Mouse (Mus musculus) hindbrain, embryonic 14.5 days (tissue): Measurements from ENCODE around the gene Cacul1. TPM values are rescaled to one million over a fixed set of nuclear protein-coding genes. Genes with fewer than 3 reads are reported as not detected.

Experiments
- ATAC-seq: fragments of 200-750 bp; cut with Nextera tagmentation; 2 replicates; pipeline ENCODE4 v1.8.0; 2017; ENCODE audit warnings: moderate number of reproducible peaks, mild to moderate bottlenecking, moderate TSS enrichment, moderate library complexity; ENCODE audit not compliant: low FRiP score
- DNase-seq: peaks from one replicate; pipeline ENCODE4 v3.0.0-alpha.2; 2015; ENCODE audit warnings: low spot score
- H3K27ac ChIP-seq: fragments of 300-500 bp; sonication (generic); 2 replicates; pipeline ENCODE4 v1.5.1; 2014; ENCODE audit warnings: mild to moderate bottlenecking, moderate library complexity
- H3K27me3 ChIP-seq: fragments of 300-500 bp; sonication (generic); 2 replicates; pipeline ENCODE4 v1.6.1; 2014; ENCODE audit warnings: mild to moderate bottlenecking, low read length, mixed read lengths; ENCODE audit not compliant: control insufficient read depth, insufficient read depth
- H3K36me3 ChIP-seq: fragments of 300-500 bp; sonication (generic); replicated peaks from 2 replicates; pipeline ENCODE4 v1.6.1; 2014; ENCODE audit not compliant: control insufficient read depth, insufficient read depth
- H3K4me1 ChIP-seq: fragments of 300-500 bp; sonication (generic); replicated peaks from 2 replicates; pipeline ENCODE4 v1.6.1; 2014; ENCODE audit warnings: antibody characterized with exemption, low read length, mixed read lengths; ENCODE audit not compliant: control insufficient read depth, insufficient read depth
- H3K4me2 ChIP-seq: fragments of 300-500 bp; sonication (generic); replicated peaks from 2 replicates; pipeline ENCODE4 v1.6.1; 2014; ENCODE audit warnings: mild to moderate bottlenecking, moderate library complexity
- H3K4me3 ChIP-seq: fragments of 300-500 bp; sonication (generic); replicated peaks from 2 replicates; pipeline ENCODE4 v1.5.1; 2014; ENCODE audit warnings: mild to moderate bottlenecking, low read length
- H3K9ac ChIP-seq: fragments of 300-500 bp; sonication (generic); 2 replicates; pipeline ENCODE4 v1.6.1; 2014
- H3K9me3 ChIP-seq: fragments of 300-500 bp; sonication (generic); 2 replicates; pipeline ENCODE4 v1.6.1; 2016; ENCODE audit warnings: low read length; ENCODE audit not compliant: control insufficient read depth
- WGBS: fragments of 180-500 bp; shearing (Covaris S2); extraction: QIAGEN DNeasy Blood & Tissue Kit; methylation state at CpG from one replicate; pipeline ENCODE4 v1.1.7; 2014; 5-methylcytosine and 5-hydroxymethylcytosine counted together
- microRNA-seq: library from miRNA; unstranded; fragments of <30 nt; microRNA quantifications from one replicate; pipeline ENCODE4, GENCODE M21; 2016
- polyA plus RNA-seq: library from polyadenylated mRNA; unstranded; fragments of >200 nt; fragmentation: Nextera tagmentation; extraction: Ambion mirVana; gene quantifications from 2 replicates; pipeline ENCODE4 v1.2.1, GENCODE M21; 2014

The Cacul1 gene
- polyA plus RNA-seq, 1 experiment from 2014 or later = 27.3 TPM

DNA sequence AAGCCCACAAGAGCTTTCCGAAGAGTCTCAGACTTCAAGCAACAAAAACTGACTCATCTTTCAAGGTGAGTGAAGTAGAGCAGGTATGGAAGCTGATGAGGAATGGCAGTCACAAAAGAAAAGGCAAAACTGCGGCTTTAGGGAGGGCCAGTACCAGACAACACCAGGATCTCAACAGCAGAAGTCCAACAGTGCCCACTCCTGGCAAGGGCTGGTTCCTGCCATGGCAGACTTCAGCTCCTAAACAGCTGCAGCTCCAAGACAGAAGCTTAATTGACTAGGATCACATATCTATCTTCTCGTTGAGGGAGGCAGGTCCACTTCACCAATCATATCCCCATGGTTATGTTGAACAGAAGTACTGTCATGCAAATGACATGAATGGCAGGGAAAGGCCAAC lies 67.4 kb downstream of the Cacul1 start:
- no peaks in the 10 kb centered on the region for H3K27me3 ChIP-seq
- DNase-seq = no peak
- 52% methylated on average over 3 of the region's 3 CpGs for WGBS

DNA sequence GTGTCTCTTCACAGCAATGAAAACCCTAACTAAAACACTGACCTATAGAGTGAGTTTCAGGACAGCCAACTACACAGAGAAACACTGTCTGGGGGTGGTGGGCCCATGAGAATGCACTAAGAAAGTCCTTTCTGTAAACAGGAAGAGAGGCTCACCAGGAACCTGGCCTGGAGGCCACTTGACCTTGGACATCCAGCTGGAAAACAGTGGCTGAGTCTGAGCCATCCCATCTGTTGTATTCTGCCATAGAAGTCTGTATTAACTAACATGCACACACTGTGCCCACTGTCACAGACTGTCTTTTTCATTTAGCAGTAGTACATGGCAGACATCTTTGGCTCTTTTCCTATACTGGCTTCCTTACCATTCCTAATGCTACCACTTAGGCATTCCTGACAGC lies 80.6 kb downstream of the Cacul1 start:
- H3K27me3 ChIP-seq = no peaks in the 10 kb centered on the region
- H3K4me3 ChIP-seq = no peak overlapping the region
- H3K9me3 ChIP-seq = no peaks in the 10 kb centered on the region
- no peak overlapping the region for H3K4me2 ChIP-seq
- no peak for ATAC-seq
- no peaks in the 10 kb centered on the region for H3K36me3 ChIP-seq
- no peak overlapping the region for H3K9ac ChIP-seq
- no peak for DNase-seq
- no peaks in the 10 kb centered on the region for H3K4me1 ChIP-seq
- no peak overlapping the region for H3K27ac ChIP-seq

More for the DNA sequence above, 67.4 kb downstream of the Cacul1 start:
- no peaks in the 10 kb centered on the region for H3K9me3 ChIP-seq
- H3K27ac ChIP-seq = no peak overlapping the region
- no peaks in the 10 kb centered on the region for H3K36me3 ChIP-seq
- H3K4me3 ChIP-seq = no peak overlapping the region
- no peak for ATAC-seq
- no peak overlapping the region for H3K9ac ChIP-seq
- no peak overlapping the region for H3K4me2 ChIP-seq
- H3K4me1 ChIP-seq = no peaks in the 10 kb centered on the region

GRCm38 (mm10) chr19:60497171-60497570 lies 83.7 kb downstream of the Cacul1 start:
- no peaks in the 10 kb centered on the region for H3K4me1 ChIP-seq
- no peak overlapping the region for H3K27ac ChIP-seq
- H3K9ac ChIP-seq = no peak overlapping the region
- no peaks in the 10 kb centered on the region for H3K9me3 ChIP-seq
- no peaks in the 10 kb centered on the region for H3K27me3 ChIP-seq
- H3K4me2 ChIP-seq = no peak overlapping the region
- DNase-seq = no peak
- no peaks in the 10 kb centered on the region for H3K36me3 ChIP-seq
- H3K4me3 ChIP-seq = no peak overlapping the region
- WGBS = 73% methylated on average over 4 of the region's 4 CpGs
- ATAC-seq = no peak

GRCm38 (mm10) chr19:60495772-60496171 lies 85.1 kb downstream of the Cacul1 start:
- DNase-seq (no peak), ATAC-seq (no peak)
- WGBS = 61% methylated on average over 3 of the region's 3 CpGs
- Histone ChIP-seq H3K36me3 (no peaks in the 10 kb centered on the region), H3K9ac (no peak overlapping the region), H3K27ac (no peak overlapping the region), H3K9me3 (no peaks in the 10 kb centered on the region), H3K4me3 (no peak overlapping the region), H3K4me1 (no peaks in the 10 kb centered on the region), H3K4me2 (no peak overlapping the region), H3K27me3 (no peaks in the 10 kb centered on the region)

- 96% methylated on average over 1 of the region's 1 CpGs for WGBS
- ATAC-seq (no peak), DNase-seq (no peak)
- Histone ChIP-seq H3K4me2 (no peak overlapping the region), H3K36me3 (no peaks in the 10 kb centered on the region), H3K27me3 (no peaks in the 10 kb centered on the region), H3K9ac (no peak overlapping the region), H3K4me1 (no peaks in the 10 kb centered on the region), H3K4me3 (no peak overlapping the region), H3K27ac (no peak overlapping the region), H3K9me3 (no peaks in the 10 kb centered on the region)
These were observed 91.3 kb downstream of the Cacul1 start for GRCm38 (mm10) chr19:60489566-60489965.

DNA sequence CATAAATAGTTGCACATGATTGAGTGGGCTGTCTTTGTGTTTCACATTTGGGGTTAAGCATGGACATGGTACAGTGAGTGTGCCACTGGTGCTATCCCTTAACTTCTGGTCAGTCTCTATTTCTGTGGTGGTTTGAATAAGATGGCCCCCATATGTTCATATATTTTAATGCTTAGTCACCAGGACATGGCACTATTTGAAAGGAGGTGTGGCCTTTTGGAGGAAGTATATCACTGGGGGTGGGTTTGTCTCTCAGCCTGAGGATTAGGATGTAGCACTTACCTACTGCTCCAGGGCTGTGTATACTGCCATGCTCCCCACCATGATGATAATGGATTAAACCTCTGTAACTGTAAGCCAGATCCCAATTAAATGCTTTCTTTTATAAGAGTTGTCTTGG lies 95.6 kb downstream of the Cacul1 start:
- DNase-seq (no peak), ATAC-seq (no peak)
- Histone ChIP-seq H3K27ac (no peak overlapping the region), H3K9ac (no peak overlapping the region), H3K4me3 (no peak overlapping the region), H3K4me1 (no peaks in the 10 kb centered on the region), H3K27me3 (no peaks in the 10 kb centered on the region), H3K9me3 (no peaks in the 10 kb centered on the region), H3K4me2 (no peak overlapping the region), H3K36me3 (no peaks in the 10 kb centered on the region)

GRCm38 (mm10) chr19:60478859-60479258 lies 102.0 kb downstream of the Cacul1 start:
- WGBS = 51% methylated on average over 1 of the region's 1 CpGs
- no peaks in the 10 kb centered on the region for H3K36me3 ChIP-seq
- no peak overlapping the region for H3K27ac ChIP-seq

GRCm38 (mm10) chr19:60477788-60478187 lies 103.0 kb downstream of the Cacul1 start:
- Histone ChIP-seq H3K9me3 (no peaks in the 10 kb centered on the region), H3K4me2 (no peak overlapping the region), H3K9ac (no peak overlapping the region), H3K27ac (no peak overlapping the region), H3K27me3 (no peaks in the 10 kb centered on the region), H3K4me1 (no peaks in the 10 kb centered on the region), H3K4me3 (no peak overlapping the region), H3K36me3 (no peaks in the 10 kb centered on the region)
- ATAC-seq = no peak
- no peak for DNase-seq
- 70% methylated on average over 2 of the region's 2 CpGs for WGBS

More at GRCm38 (mm10) chr19:60478859-60479258, 102.0 kb downstream of the Cacul1 start:
- no peaks in the 10 kb centered on the region for H3K4me1 ChIP-seq
- H3K4me3 ChIP-seq = no peak overlapping the region
- no peak overlapping the region for H3K9ac ChIP-seq
- H3K4me2 ChIP-seq = no peak overlapping the region
- ATAC-seq = no peak
- no peak for DNase-seq
- H3K27me3 ChIP-seq = no peaks in the 10 kb centered on the region
- no peaks in the 10 kb centered on the region for H3K9me3 ChIP-seq

Small RNA genes within 50 kb of the gene (microRNA-seq; reads per million reads assigned to microRNA genes)
- not detected for gene Gm25238

Other genes with a start within 250 kb of the Cacul1 start
- 0.30 and 0.32 TPM in 2 replicates for gene Prlhr, start 112.7 kb downstream of the Cacul1 start, polyA plus RNA-seq
- gene Nanos1, start 175.0 kb upstream of the Cacul1 start, polyA plus RNA-seq = 23.1 and 29.6 TPM in 2 replicates
- 117 and 122 TPM in 2 replicates for gene Eif3a, start 209.6 kb upstream of the Cacul1 start, polyA plus RNA-seq
- gene Fam45a, start 230.6 kb upstream of the Cacul1 start, polyA plus RNA-seq = 49.6 and 50.9 TPM in 2 replicates